Mouse (Mus musculus) T-helper 2 cell (primary cell): ENCODE measurements around the gene Cys1.
"Not testable (repeated sequence)": the region's sequence is repeated elsewhere in the genome, so short reads cannot be mapped to it uniquely, and the experiment has no call there.

Experiments used
- in situ Hi-C: fragments of 300-600 bp; cut with MboI, MseI; formaldehyde crosslinking; loops from one replicate; pipeline ENCODE4 v1.15.1; 2025; ENCODE audit warnings: high pct_unique_total_duplicates

Cys1 gene

GRCm38 (mm10) chr12:24650415-24651062 is 31.1 kb downstream of the Cys1 start:
- in situ Hi-C loops, result no loop called here

DNA sequence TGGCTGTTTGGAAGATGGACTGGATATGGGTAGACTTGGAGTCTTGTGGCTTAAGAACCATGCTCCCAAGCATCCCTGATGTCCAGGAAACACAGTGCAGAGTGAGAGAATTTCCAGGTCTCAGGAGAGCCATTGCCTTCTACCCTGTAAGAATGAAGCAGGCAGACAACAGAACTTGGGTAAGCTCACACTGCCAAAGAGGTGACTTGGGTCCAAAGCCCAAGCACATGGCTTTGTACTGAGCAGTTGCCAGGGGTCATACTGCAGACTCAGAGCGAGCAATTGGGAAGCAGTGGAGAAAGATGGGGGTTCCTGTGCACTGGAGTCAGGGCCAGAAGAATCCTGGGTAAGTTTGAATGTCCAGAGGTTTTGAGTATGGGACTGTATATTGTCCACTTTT is 33.5 kb downstream of the Cys1 start:
- in situ Hi-C loops, result no loop called here

GRCm38 (mm10) chr12:24645901-24646300 is 35.7 kb downstream of the Cys1 start:
- in situ Hi-C loops, result no loop called here

DNA sequence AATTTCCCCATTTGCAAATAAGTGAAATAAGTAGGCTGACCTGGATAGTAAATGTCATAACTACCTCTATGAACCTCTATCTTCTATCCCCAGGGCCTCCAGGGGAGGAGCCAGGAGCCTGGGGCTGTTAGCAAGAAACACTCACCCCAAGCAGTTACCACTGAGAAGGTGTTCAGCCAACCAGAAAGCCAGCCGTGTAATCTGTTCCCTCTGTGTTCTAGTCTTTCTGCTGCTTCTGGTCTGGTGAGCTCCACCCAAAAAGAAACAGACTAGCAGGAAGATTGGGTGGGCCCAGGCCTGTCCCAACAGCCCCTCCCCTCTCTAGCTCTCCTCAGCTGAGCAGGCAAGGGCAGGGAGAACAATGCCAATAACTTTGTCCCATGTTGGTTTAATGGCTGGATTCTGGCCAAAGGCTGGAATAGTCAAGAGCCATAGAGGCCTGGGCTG is 37.5 kb downstream of the Cys1 start:
- in situ Hi-C loops, result no loop called here

DNA sequence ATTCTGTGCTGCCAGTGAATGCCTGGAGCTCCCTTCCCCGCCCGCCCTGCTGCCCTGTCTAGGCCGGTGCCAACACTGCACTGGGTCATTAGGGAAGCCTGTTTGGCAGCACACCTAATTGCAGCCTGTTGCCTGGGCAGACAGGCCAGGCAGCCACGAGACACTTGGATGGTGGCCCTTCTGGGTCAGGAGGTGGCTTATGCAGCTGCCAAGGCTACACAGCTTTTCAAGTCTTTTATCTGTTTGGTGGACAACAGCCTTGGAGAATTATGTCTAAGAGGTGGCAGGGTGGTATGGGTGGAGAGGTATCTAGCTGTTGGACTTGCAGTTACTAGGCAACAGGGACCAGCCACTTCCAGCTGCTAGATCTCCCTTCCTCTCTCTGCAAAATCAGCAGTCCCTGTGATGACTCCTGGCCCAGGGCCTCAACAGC is 39.2 kb downstream of the Cys1 start:
- in situ Hi-C loops, result no loop called here

DNA sequence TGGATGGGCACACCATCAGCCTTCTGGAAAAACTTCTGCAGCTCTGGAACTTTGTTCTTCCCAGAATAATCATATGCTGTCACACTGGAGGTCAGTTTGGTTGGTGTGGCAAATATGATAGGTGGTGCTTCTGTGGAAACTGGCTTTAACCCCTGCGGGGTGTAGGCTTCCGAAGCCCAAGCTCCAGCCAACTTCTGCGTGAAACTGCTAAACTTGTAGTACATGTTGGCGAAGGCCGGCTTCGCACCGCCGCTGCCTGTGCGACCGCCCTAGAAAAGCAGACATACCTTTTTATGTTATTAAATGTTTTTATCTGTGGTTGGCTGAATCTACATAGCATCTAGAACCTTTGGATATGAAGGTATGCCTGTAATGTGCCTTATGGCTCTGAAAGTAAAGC is 42.8 kb downstream of the Cys1 start:
- in situ Hi-C loops, result not testable (repeated sequence)

GRCm38 (mm10) chr12:24634648-24635047 is 47.0 kb downstream of the Cys1 start:
- in situ Hi-C loops, result no loop called here

DNA sequence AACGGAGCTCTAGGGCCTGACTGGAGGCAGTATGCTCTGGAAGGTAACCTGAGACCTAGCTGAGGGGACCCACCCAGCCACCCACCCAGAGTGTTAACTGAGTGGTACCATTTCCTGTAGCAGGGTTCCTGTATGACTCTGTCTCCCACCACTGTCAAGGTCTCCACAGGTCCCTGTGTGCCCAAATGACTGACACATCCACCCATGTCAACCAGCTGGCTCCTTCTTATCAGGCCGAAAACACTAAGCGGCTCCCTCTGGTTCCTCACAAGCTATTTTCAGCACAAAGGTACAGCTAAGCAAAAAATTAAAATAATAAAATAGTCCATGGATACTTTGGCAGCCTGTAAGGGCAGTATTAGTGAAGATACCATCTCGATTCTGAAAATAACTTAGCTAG is 47.4 kb downstream of the Cys1 start:
- in situ Hi-C loops, result no loop called here

GRCm38 (mm10) chr12:24633753-24634191 is 47.8 kb downstream of the Cys1 start:
- in situ Hi-C loops, result no loop called here

DNA sequence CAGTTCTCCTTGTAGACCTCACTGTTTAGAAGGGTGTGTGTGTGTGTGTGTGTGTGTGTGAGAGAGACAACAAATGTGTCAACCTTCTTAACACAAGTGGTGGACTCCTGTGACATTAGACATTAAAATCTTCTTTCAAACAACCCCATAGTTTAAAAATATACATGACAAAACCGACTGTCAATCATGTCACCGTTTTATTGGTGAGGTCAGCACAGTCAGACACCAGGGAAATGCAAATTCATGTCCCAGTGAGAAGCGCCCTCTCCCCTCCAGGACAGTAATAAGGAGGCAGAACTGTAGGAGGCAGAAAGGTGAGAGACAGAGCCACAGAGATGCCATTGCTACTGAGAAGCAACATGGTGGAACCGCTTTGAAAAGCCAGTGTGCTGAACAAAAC is 49.2 kb downstream of the Cys1 start:
- in situ Hi-C loops, result no loop called here

DNA sequence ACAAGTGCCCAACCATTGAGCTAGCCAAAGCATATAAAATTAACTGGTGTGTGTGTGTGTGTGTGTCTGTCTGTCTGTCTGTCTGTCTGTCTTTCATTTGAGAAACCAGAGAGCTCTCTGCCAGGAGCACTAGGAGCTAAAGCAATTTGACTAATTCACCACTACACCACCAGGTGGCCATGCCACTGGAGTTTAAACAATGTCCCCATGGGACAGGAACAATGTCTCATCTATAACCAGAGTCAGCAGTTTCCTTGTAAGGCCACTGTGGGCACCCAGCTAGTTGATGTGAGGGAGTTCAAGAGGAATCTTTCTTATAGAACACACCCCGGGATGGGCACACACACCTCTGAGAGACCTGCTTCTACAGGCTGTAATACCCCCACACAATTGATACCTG is 51.4 kb downstream of the Cys1 start:
- in situ Hi-C loops, result no loop called here

DNA sequence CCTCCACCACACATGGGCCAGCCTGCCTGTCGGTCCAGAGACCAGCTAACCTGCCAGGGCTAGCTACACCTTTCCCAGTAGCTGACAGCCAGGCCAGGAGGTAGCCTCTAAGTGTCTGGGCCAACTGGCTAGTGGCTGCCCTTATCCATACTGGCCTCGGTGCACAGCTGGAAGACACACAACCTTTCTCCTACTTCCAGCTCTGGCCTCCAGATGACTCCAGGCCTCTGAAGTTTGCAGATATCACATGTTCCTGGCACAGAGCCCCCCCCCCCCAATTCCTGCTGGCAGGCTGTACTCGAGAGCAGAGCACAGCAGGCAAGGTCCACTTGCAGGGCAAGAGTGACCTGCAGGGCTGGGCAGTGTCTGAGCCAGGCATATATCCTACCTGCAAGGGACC is 54.4 kb downstream of the Cys1 start:
- in situ Hi-C loops, result no loop called here

- in situ Hi-C loops, result no loop called here
These were observed 55.2 kb downstream of the Cys1 start for GRCm38 (mm10) chr12:24626401-24626800.

DNA sequence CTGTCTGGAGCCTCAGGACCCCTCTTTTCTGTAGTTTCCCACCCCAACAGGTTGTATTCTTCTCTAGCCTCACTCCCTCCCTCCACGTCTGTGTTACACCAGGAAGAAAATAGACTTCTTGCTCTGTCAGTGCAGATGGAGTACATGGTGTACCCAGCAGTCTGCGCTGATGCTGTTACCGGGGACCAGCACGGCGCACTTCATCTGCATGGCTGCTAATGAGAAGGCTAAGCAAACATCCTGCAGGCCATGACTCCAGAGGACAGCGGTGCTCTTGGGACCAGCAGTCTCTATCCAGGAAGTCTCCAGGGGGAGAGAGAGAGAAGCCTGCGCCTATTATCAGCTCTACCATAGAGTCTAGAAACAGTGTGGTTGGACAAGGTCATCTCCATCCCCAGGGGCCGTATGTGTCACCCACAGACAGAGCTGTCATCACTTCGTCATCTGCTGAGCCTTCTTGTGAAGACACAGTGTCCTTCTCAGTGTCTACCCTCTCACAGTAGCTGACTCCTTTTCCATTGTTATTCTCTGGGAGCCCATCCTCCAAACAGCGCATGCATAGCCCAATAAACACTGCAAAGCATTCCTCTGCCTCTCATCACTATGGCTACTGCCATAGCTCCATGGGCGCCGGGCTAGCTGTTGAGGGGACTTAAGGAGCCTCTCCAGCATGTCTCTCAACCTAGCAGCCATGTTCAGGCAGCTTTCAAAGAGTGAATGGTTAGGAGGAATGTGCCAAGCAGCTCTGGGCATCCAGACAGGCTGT is 57.9 kb downstream of the Cys1 start:
- in situ Hi-C loops, result no loop called here

GRCm38 (mm10) chr12:24619436-24619835 is 62.2 kb downstream of the Cys1 start:
- in situ Hi-C loops, result no loop called here
